Mouse (Mus musculus): ENCODE data around the gene Shisa8. TPM values are rescaled to one million over a fixed set of nuclear protein-coding genes. Genes with fewer than 3 reads are reported as not detected.

Gene Shisa8
- polyA plus RNA-seq, 1 experiment from 2014 or later, result 0.46 TPM

GRCm38 (mm10) chr15:82230098-82230611 is 17.5 kb upstream of the Shisa8 start:
- ATAC-seq (ENCODE audit: insufficient read depth, low FRiP score, low TSS enrichment) (no peak), DNase-seq (ENCODE audit: low spot score) (no peak)
- Histone ChIP-seq H3K27me3 (ENCODE audit: control insufficient read depth, insufficient read depth, low read length) (peaks cover 3% of the 10 kb centered on the region; the same call in 1 of the 2 replicates), H3K4me1 (ENCODE audit: control insufficient read depth, insufficient read depth, low read length) (no peaks in the 10 kb centered on the region), H3K4me3 (ENCODE audit: low read depth, low read length) (no peak overlapping the region), H3K27ac (ENCODE audit: low read depth, low read length) (no peak overlapping the region), H3K9me3 (ENCODE audit: control insufficient read depth, low read length) (no peaks in the 10 kb centered on the region), H3K36me3 (ENCODE audit: control insufficient read depth, insufficient read depth, low read length) (no peaks in the 10 kb centered on the region), H3K4me2 (ENCODE audit: low read depth) (no peak overlapping the region), H3K9ac (ENCODE audit: low read length) (no peak overlapping the region)
- whole genome bisulfite sequencing, result 67% methylated on average over 6 of the region's 6 CpGs

GRCm38 (mm10) chr15:82229542-82230045 is 17.0 kb upstream of the Shisa8 start:
- Histone ChIP-seq H3K4me3 (ENCODE audit: low read depth, low read length) (no peak overlapping the region), H3K27me3 (ENCODE audit: control insufficient read depth, insufficient read depth, low read length) (peaks cover 8% of the 10 kb centered on the region), H3K4me2 (ENCODE audit: low read depth) (no peak overlapping the region), H3K9ac (ENCODE audit: low read length) (0 out of 2 replicates have a peak overlapping the region, but pooled peaks have one; percentile 1), H3K4me1 (ENCODE audit: control insufficient read depth, insufficient read depth, low read length) (no peaks in the 10 kb centered on the region; the same call in 1 of the 2 replicates), H3K9me3 (ENCODE audit: control insufficient read depth, low read length) (no peaks in the 10 kb centered on the region), H3K36me3 (ENCODE audit: control insufficient read depth, insufficient read depth, low read length) (no peaks in the 10 kb centered on the region), H3K27ac (ENCODE audit: low read depth, low read length) (no peak overlapping the region)
- no peak for ATAC-seq (ENCODE audit: insufficient read depth, low FRiP score, low TSS enrichment)
- no peak for DNase-seq (ENCODE audit: low spot score)
- 48% methylated on average over 11 of the region's 11 CpGs for WGBS

- Histone ChIP-seq H3K9me3 (ENCODE audit: control insufficient read depth, low read length) (no peaks in the 10 kb centered on the region), H3K4me1 (ENCODE audit: control insufficient read depth, insufficient read depth, low read length) (peaks cover 7% of the 10 kb centered on the region), H3K4me2 (ENCODE audit: low read depth) (no peak overlapping the region), H3K27ac (ENCODE audit: low read depth, low read length) (no peak overlapping the region), H3K4me3 (ENCODE audit: low read depth, low read length) (no peak overlapping the region), H3K27me3 (ENCODE audit: control insufficient read depth, insufficient read depth, low read length) (peaks cover 17% of the 10 kb centered on the region), H3K36me3 (ENCODE audit: control insufficient read depth, insufficient read depth, low read length) (no peaks in the 10 kb centered on the region), H3K9ac (ENCODE audit: low read length) (no peak overlapping the region)
- DNase-seq (ENCODE audit: low spot score) (no peak), ATAC-seq (ENCODE audit: insufficient read depth, low FRiP score, low TSS enrichment) (no peak)
- WGBS, result 96% methylated on average over 5 of the region's 5 CpGs
Observed at GRCm38 (mm10) chr15:82225769-82226168, 13.2 kb upstream of the Shisa8 start.

- Histone ChIP-seq H3K9me3 (ENCODE audit: control insufficient read depth, low read length) (no peaks in the 10 kb centered on the region), H3K9ac (ENCODE audit: low read length) (0 out of 2 replicates have a peak overlapping the region, but pooled peaks have one; percentile 29), H3K4me2 (ENCODE audit: low read depth) (peak overlapping the region; percentile 66), H3K27me3 (ENCODE audit: control insufficient read depth, insufficient read depth, low read length) (peaks cover 17% of the 10 kb centered on the region), H3K36me3 (ENCODE audit: control insufficient read depth, insufficient read depth, low read length) (no peaks in the 10 kb centered on the region), H3K4me3 (ENCODE audit: low read depth, low read length) (peak overlapping the region; percentile 27; the same call in 1 of the 2 replicates), H3K27ac (ENCODE audit: low read depth, low read length) (no peak overlapping the region), H3K4me1 (ENCODE audit: control insufficient read depth, insufficient read depth, low read length) (peaks cover 7% of the 10 kb centered on the region)
- DNase-seq (ENCODE audit: low spot score) (no peak), ATAC-seq (ENCODE audit: insufficient read depth, low FRiP score, low TSS enrichment) (no peak)
- WGBS, result 38% methylated on average over 7 of the region's 7 CpGs
Observed at GRCm38 (mm10) chr15:82224602-82225215, 12.1 kb upstream of the Shisa8 start.

GRCm38 (mm10) chr15:82223657-82224601 is 11.3 kb upstream of the Shisa8 start, which contains the start of gene Tnfrsf13c:
TSS of gene Tnfrsf13c (minus strand) at chr15:82224369.
- Histone ChIP-seq H3K4me3 (ENCODE audit: low read depth, low read length) (peak within 1 kb of the TSS; percentile 27), H3K9ac (ENCODE audit: low read length) (peak within 1 kb of the TSS; percentile 29), H3K27ac (ENCODE audit: low read depth, low read length) (no peak within 1 kb of the TSS), H3K9me3 (ENCODE audit: control insufficient read depth, low read length) (no peaks in the 10 kb centered on the region), H3K36me3 (ENCODE audit: control insufficient read depth, insufficient read depth, low read length) (no peaks in the 10 kb centered on the region), H3K27me3 (ENCODE audit: control insufficient read depth, insufficient read depth, low read length) (peaks cover 17% of the 10 kb centered on the region), H3K4me2 (ENCODE audit: low read depth) (peak within 1 kb of the TSS; percentile 66), H3K4me1 (ENCODE audit: control insufficient read depth, insufficient read depth, low read length) (peaks cover 7% of the 10 kb centered on the region)
- DNase-seq (ENCODE audit: low spot score) (no peak), ATAC-seq (ENCODE audit: insufficient read depth, low FRiP score, low TSS enrichment) (no peak)
- 1% methylated on average over 37 of the region's 44 CpGs for WGBS

GRCm38 (mm10) chr15:82223251-82223650 is 10.6 kb upstream of the Shisa8 start:
- ATAC-seq (ENCODE audit: insufficient read depth, low FRiP score, low TSS enrichment) (no peak), DNase-seq (ENCODE audit: low spot score) (no peak)
- 38% methylated on average over 7 of the region's 7 CpGs for WGBS
- Histone ChIP-seq H3K9me3 (ENCODE audit: control insufficient read depth, low read length) (no peaks in the 10 kb centered on the region), H3K4me3 (ENCODE audit: low read depth, low read length) (no peak overlapping the region), H3K4me1 (ENCODE audit: control insufficient read depth, insufficient read depth, low read length) (peaks cover 7% of the 10 kb centered on the region), H3K4me2 (ENCODE audit: low read depth) (no peak overlapping the region), H3K36me3 (ENCODE audit: control insufficient read depth, insufficient read depth, low read length) (no peaks in the 10 kb centered on the region), H3K27ac (ENCODE audit: low read depth, low read length) (no peak overlapping the region), H3K9ac (ENCODE audit: low read length) (no peak overlapping the region), H3K27me3 (ENCODE audit: control insufficient read depth, insufficient read depth, low read length) (peaks cover 17% of the 10 kb centered on the region)

- Histone ChIP-seq H3K27ac (ENCODE audit: low read depth, low read length) (no peak overlapping the region), H3K27me3 (ENCODE audit: control insufficient read depth, insufficient read depth, low read length) (peaks cover 17% of the 10 kb centered on the region), H3K36me3 (ENCODE audit: control insufficient read depth, insufficient read depth, low read length) (no peaks in the 10 kb centered on the region)
Observed at GRCm38 (mm10) chr15:82221104-82221860, 8.7 kb upstream of the Shisa8 start.

More at GRCm38 (mm10) chr15:82221104-82221860, 8.7 kb upstream of the Shisa8 start:
- ATAC-seq (ENCODE audit: insufficient read depth, low FRiP score, low TSS enrichment) (no peak), DNase-seq (ENCODE audit: low spot score) (no peak)
- H3K9ac ChIP-seq (ENCODE audit: low read length), result no peak overlapping the region
- 69% methylated on average over 14 of the region's 14 CpGs for WGBS
- no peak overlapping the region for H3K4me3 ChIP-seq (ENCODE audit: low read depth, low read length)
- no peak overlapping the region for H3K4me2 ChIP-seq (ENCODE audit: low read depth)
- no peaks in the 10 kb centered on the region for H3K9me3 ChIP-seq (ENCODE audit: control insufficient read depth, low read length)
- H3K4me1 ChIP-seq (ENCODE audit: control insufficient read depth, insufficient read depth, low read length), result peaks cover 7% of the 10 kb centered on the region

All from neural tube, embryonic 11.5 days (tissue).